Mouse (Mus musculus) small intestine, adult 2 months (tissue): Measurements from ENCODE around the gene Spns2. TPM values are rescaled to one million over a fixed set of nuclear protein-coding genes. Genes with fewer than 3 reads are reported as not detected.
A peak's percentile ranks its signal among the peaks of the same experiment; 100 is the strongest.

Source experiments
- H3K27ac ChIP-seq: fragments of 200-500 bp; 2 replicates; pipeline ENCODE4 v1.5.1; 2012; ENCODE audit warnings: low read depth, low read length, control low read depth, inconsistent platforms; ENCODE audit not compliant: insufficient read depth
- H3K27me3 ChIP-seq: fragments of 200-500 bp; 2 replicates; pipeline ENCODE4 v1.6.1; 2012; ENCODE audit warnings: mild to moderate bottlenecking, moderate library complexity, low read length, inconsistent platforms; ENCODE audit not compliant: control insufficient read depth, insufficient read depth
- H3K36me3 ChIP-seq: fragments of 200-500 bp; 2 replicates; pipeline ENCODE4 v1.6.1; 2012; ENCODE audit warnings: mild to moderate bottlenecking, low read length, control low read depth, inconsistent platforms; ENCODE audit not compliant: control insufficient read depth, insufficient read depth
- H3K4me1 ChIP-seq: fragments of 200-500 bp; 2 replicates; pipeline ENCODE4 v1.6.1; 2012; ENCODE audit warnings: low read length, inconsistent platforms, mixed read lengths; ENCODE audit not compliant: control insufficient read depth, insufficient read depth, insufficient read length
- H3K4me3 ChIP-seq: fragments of 200-500 bp; 2 replicates; pipeline ENCODE4 v1.5.1; 2012; ENCODE audit warnings: low read depth, mild to moderate bottlenecking, control low read depth, inconsistent platforms, low read length, moderate library complexity
- CTCF ChIP-seq: fragments of 200-500 bp; IDR thresholded peaks from 2 replicates; pipeline ENCODE4 v1.5.1; 2012; ENCODE audit warnings: low read depth, mild to moderate bottlenecking, control low read depth, inconsistent platforms, low read length, moderate library complexity, mixed read lengths; ENCODE audit not compliant: insufficient replicate concordance, insufficient read length; ENCODE audit errors: extremely low read depth
- POLR2A ChIP-seq: fragments of 200-500 bp; IDR thresholded peaks from 2 replicates; pipeline ENCODE4 v1.6.1; 2012; ENCODE audit warnings: low read depth, mild to moderate bottlenecking, control low read depth, inconsistent platforms, low read length, moderate library complexity
- WGBS: fragments of 180-500 bp; shearing (Covaris S2); methylation state at CpG from one replicate; pipeline ENCODE4 v1.1.7; 2018; 5-methylcytosine and 5-hydroxymethylcytosine counted together
- polyA plus RNA-seq: library from polyadenylated mRNA; depleted of rRNA; stranded (reverse); fragments of >200 nt; gene quantifications from 2 replicates; pipeline ENCODE4 v1.2.3, GENCODE M21; 2012

Spns2 gene
- polyA plus RNA-seq, 1 experiment = 77.7 TPM

- Histone ChIP-seq H3K4me3 (no peak overlapping the region), H3K27ac (no peak overlapping the region), H3K4me1 (no peaks in the 10 kb centered on the region), H3K36me3 (no peaks in the 10 kb centered on the region), H3K27me3 (no peaks in the 10 kb centered on the region)
- WGBS = 66% methylated on average over 8 of the region's 8 CpGs
- TF ChIP-seq CTCF (no peak), POLR2A (no peak)
These were observed 71.5 kb downstream of the Spns2 start for GRCm38 (mm10) chr11:72418227-72418626.

- TF ChIP-seq POLR2A (no peak), CTCF (no peak)
- Histone ChIP-seq H3K4me1 (no peaks in the 10 kb centered on the region), H3K27me3 (no peaks in the 10 kb centered on the region), H3K4me3 (no peak overlapping the region), H3K36me3 (no peaks in the 10 kb centered on the region), H3K27ac (no peak overlapping the region)
- WGBS = 73% methylated on average over 4 of the region's 4 CpGs
These were observed 72.3 kb downstream of the Spns2 start for GRCm38 (mm10) chr11:72417376-72417775.

GRCm38 (mm10) chr11:72416666-72417065 lies 73.0 kb downstream of the Spns2 start:
- no peaks in the 10 kb centered on the region; the same call in 1 of the 2 replicates for H3K27me3 ChIP-seq
- no peak overlapping the region for H3K27ac ChIP-seq
- no peaks in the 10 kb centered on the region for H3K4me1 ChIP-seq
- WGBS = 88% methylated on average over 5 of the region's 5 CpGs
- no peak overlapping the region for H3K4me3 ChIP-seq
- no peak for TF ChIP-seq POLR2A
- TF ChIP-seq CTCF = no peak
- no peaks in the 10 kb centered on the region for H3K36me3 ChIP-seq

- 61% methylated on average over 8 of the region's 8 CpGs for WGBS
- Histone ChIP-seq H3K4me3 (no peak overlapping the region), H3K27me3 (no peaks in the 10 kb centered on the region; the same call in 1 of the 2 replicates), H3K4me1 (peaks cover 7% of the 10 kb centered on the region; the same call in 1 of the 2 replicates), H3K36me3 (no peaks in the 10 kb centered on the region), H3K27ac (no peak overlapping the region)
- no peak for TF ChIP-seq POLR2A
- no peak for TF ChIP-seq CTCF
These were observed 74.5 kb downstream of the Spns2 start for GRCm38 (mm10) chr11:72415155-72415554.

GRCm38 (mm10) chr11:72413601-72414190 lies 76.0 kb downstream of the Spns2 start:
- Histone ChIP-seq H3K4me3 (no peak overlapping the region), H3K4me1 (peaks cover 7% of the 10 kb centered on the region; the same call in 1 of the 2 replicates), H3K27ac (no peak overlapping the region), H3K36me3 (no peaks in the 10 kb centered on the region), H3K27me3 (no peaks in the 10 kb centered on the region; the same call in 1 of the 2 replicates)
- TF ChIP-seq CTCF (no peak), POLR2A (no peak)
- 85% methylated on average over 5 of the region's 5 CpGs for WGBS

- H3K27me3 ChIP-seq = no peaks in the 10 kb centered on the region; the same call in 1 of the 2 replicates
- 83% methylated on average over 7 of the region's 7 CpGs for WGBS
- no peak overlapping the region for H3K27ac ChIP-seq
- no peak overlapping the region for H3K4me3 ChIP-seq
- no peaks in the 10 kb centered on the region for H3K36me3 ChIP-seq
- TF ChIP-seq CTCF (no peak), POLR2A (no peak)
- peaks cover 7% of the 10 kb centered on the region; the same call in 1 of the 2 replicates for H3K4me1 ChIP-seq
These were observed 76.7 kb downstream of the Spns2 start for GRCm38 (mm10) chr11:72413016-72413415.

- 25% methylated on average over 9 of the region's 9 CpGs for WGBS
- TF ChIP-seq POLR2A = no peak
- TF ChIP-seq CTCF = no peak
- no peaks in the 10 kb centered on the region for H3K36me3 ChIP-seq
- no peaks in the 10 kb centered on the region; the same call in 1 of the 2 replicates for H3K27me3 ChIP-seq
- H3K4me1 ChIP-seq = peaks cover 7% of the 10 kb centered on the region; the same call in 1 of the 2 replicates
- no peak overlapping the region for H3K27ac ChIP-seq
- peak overlapping the region; percentile 66 for H3K4me3 ChIP-seq
These were observed 77.8 kb downstream of the Spns2 start for GRCm38 (mm10) chr11:72411945-72412344.
